Mouse (Mus musculus): ENCODE measurements around the gene Taf6l. TPM values are rescaled to one million over a fixed set of nuclear protein-coding genes. Genes with fewer than 3 reads are reported as not detected.

Gene Taf6l
- polyA plus RNA-seq, 1 experiment: 33.7 TPM

DNA sequence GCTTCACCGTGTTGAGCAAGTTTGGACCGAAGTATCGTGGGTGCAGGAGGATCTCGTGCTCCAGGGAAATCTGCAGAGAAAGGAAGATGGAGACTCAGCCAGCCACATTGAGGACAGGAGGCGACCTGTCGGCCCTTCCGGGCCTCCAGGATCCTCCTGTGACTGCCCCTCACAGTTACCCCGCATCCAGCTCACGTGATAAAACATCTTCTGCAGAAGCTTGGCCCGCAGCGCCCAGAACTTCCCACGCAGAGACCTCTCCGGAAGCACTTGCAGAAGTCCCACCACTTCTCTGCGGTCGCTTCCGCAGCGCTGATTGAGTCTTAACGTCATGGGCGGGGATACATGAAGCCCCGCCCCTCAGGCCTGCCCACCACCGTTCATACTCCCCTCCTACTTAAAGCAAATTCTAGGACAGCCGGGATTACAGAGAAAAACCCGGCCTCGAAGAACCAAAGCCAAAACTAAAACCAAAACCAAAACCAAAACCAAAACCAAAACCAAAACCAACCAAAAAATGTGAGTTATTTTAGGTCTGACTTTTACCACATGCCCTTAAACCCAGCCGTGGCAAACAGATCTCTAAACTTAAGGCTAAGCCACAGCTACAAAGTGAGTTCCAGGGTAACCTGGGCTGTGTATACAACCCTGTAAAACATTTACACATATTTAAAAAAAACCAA, 12.2 kb upstream of the Taf6l start, which contains the start of gene Polr2g:
Gene Polr2g, minus strand, starts transcription at position 314 of the 683 bp plus-strand sequence.
- H3K27me3 ChIP-seq (replicated peaks): no peaks in the 10 kb centered on the region
- H3K9me3 ChIP-seq: peaks cover 2% of the 10 kb centered on the region
- H3K4me3 ChIP-seq (replicated peaks): peak within 1 kb of the TSS; percentile 99
- TF ChIP-seq FLI1 (IDR thresholded peaks at IDR 0.05; ENCODE audit: low read length): peak; percentile 37; the same call in 1 of the 2 replicates
- no peak for TF ChIP-seq GATA1 (IDR thresholded peaks at IDR 0.05; ENCODE audit: borderline replicate concordance, low read length)
- H3K4me1 ChIP-seq: peaks cover 44% of the 10 kb centered on the region
- peaks cover 28% of the 10 kb centered on the region for H3K36me3 ChIP-seq (replicated peaks; ENCODE audit: low read length)

DNA sequence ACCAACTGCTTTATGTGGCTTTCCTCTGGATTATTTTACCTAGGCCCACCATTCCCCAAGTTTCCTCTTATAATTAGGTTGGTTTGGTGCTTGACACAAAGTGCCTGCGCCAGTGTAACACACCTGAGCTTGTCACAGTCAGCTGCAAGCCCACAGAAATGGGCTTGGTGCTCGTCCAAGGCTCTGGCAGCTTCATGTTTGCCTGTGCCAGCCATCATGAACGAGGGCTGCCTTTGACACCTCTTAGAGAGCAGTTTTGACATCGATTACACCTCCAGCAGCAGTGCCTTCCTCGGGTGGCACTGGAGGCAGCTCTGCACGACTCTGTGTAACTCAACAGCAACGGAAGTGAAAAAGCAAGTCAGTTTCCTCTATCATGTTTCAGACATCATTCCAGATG, 4.0 kb upstream of the Taf6l start:
- H3K36me3 ChIP-seq (replicated peaks; ENCODE audit: low read length): peaks cover 42% of the 10 kb centered on the region
- no peak overlapping the region for H3K4me3 ChIP-seq (replicated peaks)
- H3K9me3 ChIP-seq: peaks cover 6% of the 10 kb centered on the region
- H3K27me3 ChIP-seq (replicated peaks): no peaks in the 10 kb centered on the region
- no peak for TF ChIP-seq GATA1 (IDR thresholded peaks at IDR 0.05; ENCODE audit: borderline replicate concordance, low read length)
- no peak for TF ChIP-seq FLI1 (IDR thresholded peaks at IDR 0.05; ENCODE audit: low read length)
- peaks cover 27% of the 10 kb centered on the region for H3K4me1 ChIP-seq

DNA sequence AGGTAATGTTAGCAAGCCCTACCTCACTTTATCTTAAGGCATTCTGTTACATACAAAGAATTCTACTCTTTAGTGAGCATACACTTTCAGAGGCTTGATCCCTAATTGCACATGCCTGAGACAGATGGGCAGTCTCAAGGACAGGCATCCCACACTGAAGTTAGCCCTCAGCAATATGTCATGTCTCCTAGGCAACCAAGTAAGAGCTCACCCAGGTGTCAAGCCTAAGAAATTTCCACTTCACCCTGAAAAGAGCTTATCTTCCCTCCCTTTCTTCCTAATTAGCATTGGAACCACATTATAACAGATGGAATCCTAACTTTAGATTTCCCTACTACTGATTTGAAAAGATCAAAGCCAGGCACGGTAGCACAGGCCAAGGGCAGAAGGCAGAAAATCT, 3.0 kb upstream of the Taf6l start:
- no peak for TF ChIP-seq GATA1 (IDR thresholded peaks at IDR 0.05; ENCODE audit: borderline replicate concordance, low read length)
- TF ChIP-seq FLI1 (IDR thresholded peaks at IDR 0.05; ENCODE audit: low read length): no peak
- H3K27me3 ChIP-seq (replicated peaks): no peaks in the 10 kb centered on the region
- H3K4me1 ChIP-seq: peaks cover 33% of the 10 kb centered on the region
- no peak overlapping the region for H3K4me3 ChIP-seq (replicated peaks)
- H3K9me3 ChIP-seq: peaks cover 6% of the 10 kb centered on the region
- H3K36me3 ChIP-seq (replicated peaks; ENCODE audit: low read length): peaks cover 36% of the 10 kb centered on the region

DNA sequence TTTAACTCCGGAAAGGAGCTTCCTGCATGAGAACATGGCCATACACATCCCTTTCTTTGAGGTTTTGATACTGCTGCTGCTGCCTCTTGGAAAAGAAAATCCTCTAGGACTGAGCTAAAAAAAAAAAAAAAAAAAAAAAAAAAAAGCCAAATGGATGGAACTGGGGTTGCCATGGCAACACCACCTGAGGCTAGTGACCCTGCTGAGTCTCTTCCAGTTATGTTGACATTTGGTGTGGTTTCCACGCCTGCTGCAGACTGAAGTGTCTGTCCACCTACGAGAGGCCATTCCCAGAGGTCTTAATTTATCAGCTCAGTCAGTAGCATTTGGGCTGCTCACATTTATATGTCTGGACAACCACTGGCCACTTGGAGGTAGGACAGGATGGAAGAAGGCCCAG, 2.3 kb upstream of the Taf6l start:
- peaks cover 5% of the 10 kb centered on the region for H3K9me3 ChIP-seq
- H3K4me3 ChIP-seq (replicated peaks): no peak overlapping the region
- H3K36me3 ChIP-seq (replicated peaks; ENCODE audit: low read length): peaks cover 35% of the 10 kb centered on the region
- TF ChIP-seq FLI1 (IDR thresholded peaks at IDR 0.05; ENCODE audit: low read length) (no peak), GATA1 (IDR thresholded peaks at IDR 0.05; ENCODE audit: borderline replicate concordance, low read length) (no peak)
- peaks cover 36% of the 10 kb centered on the region for H3K4me1 ChIP-seq
- no peaks in the 10 kb centered on the region for H3K27me3 ChIP-seq (replicated peaks)

DNA sequence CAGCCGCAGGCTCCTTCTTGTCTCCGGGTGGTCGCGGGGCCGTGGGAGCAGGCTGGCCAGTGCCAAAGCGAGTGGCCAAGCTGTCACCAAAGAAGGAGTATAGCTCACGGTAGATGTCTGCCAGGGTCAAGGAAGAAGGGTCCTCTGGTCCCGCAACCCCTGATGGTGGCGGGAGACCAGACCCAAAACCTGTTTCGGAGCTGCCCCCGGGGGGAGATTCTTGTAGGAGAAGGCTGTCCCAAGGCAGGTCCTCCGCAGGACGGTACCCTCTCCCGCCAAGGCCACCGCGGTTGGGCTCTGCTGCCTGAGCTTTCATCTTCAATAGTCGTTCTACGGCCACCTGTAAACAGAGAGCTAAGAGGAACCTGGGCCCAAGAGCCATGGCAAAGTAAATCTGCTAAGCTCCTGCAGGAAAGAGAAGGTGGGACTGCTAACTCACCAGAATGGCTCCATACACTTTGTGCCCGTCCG, 11.2 kb downstream of the Taf6l start:
- H3K27me3 ChIP-seq (replicated peaks): no peaks in the 10 kb centered on the region
- peaks cover 55% of the 10 kb centered on the region for H3K4me1 ChIP-seq
- H3K36me3 ChIP-seq (replicated peaks; ENCODE audit: low read length): peaks cover 55% of the 10 kb centered on the region
- H3K9me3 ChIP-seq: no peaks in the 10 kb centered on the region
- H3K4me3 ChIP-seq (replicated peaks): peak overlapping the region; percentile 97
- TF ChIP-seq FLI1 (IDR thresholded peaks at IDR 0.05; ENCODE audit: low read length): no peak
- no peak for TF ChIP-seq GATA1 (IDR thresholded peaks at IDR 0.05; ENCODE audit: borderline replicate concordance, low read length)

DNA sequence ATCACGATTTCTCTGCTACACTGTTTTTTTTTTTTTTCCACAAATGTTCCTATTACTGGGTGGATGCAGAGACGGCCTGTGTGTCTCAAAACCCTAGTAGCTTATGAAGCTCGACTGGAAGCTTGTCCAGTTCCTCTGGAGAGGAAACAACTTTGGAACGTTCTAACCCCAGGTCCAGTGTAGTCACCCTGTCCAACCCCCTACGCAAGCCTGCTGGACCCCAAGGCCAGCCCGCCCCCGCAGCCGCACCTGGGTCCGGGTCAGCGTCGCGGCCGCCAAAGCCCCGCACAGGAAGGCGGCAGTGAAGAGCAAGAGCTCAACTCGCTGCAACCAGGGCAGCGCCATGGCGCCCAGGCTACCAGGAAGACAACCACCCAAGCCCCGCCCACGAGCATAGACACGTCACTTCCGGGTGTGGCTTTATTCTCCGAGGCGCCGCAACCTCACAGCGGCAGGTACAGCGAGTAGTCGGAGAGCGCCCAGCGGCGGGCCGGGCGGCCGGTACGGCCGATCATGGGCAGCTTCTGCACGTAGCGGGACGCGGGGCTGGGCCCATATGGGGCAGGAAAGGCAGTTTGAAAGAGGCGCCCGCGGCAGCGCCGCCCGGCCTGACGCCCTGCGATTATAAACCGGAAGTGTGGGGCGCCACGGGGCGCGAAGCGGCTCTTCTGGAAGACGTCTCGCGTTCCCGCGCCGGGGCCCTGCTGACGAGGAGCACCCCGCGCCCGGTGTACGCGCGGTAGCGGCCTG, 12.0 kb downstream of the Taf6l start, which contains the start of gene Tmem179b:
Gene Tmem179b, minus strand, starts transcription at position 382 of the 750 bp plus-strand sequence.
- Histone ChIP-seq H3K27me3 (replicated peaks) (no peaks in the 10 kb centered on the region), H3K4me3 (replicated peaks) (peak within 1 kb of the TSS; percentile 97), H3K4me1 (peaks cover 52% of the 10 kb centered on the region), H3K36me3 (replicated peaks; ENCODE audit: low read length) (peaks cover 57% of the 10 kb centered on the region), H3K9me3 (no peaks in the 10 kb centered on the region)
- no peak for TF ChIP-seq GATA1 (IDR thresholded peaks at IDR 0.05; ENCODE audit: borderline replicate concordance, low read length)
- TF ChIP-seq FLI1 (IDR thresholded peaks at IDR 0.05; ENCODE audit: low read length): peak; percentile 68; the same call in 1 of the 2 replicates

DNA sequence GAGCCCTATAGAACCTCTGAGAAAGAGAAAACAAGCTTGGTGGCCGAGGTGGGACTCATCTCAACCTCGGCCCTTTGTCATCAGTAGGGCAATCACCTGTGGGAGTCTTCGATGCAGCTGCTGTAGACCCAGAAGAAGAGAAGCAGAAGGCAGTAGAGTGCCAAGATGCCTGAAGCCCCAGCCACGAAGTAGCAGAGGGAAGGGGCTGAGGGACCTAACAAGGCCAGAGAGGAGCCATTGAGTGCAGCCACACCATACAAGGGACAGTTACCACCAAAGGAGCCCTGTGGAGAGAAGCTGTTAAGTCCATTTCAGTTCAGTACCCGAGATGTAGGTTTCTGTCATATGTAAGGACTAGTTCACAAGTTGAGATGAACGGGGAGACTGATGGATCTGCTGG, 12.8 kb downstream of the Taf6l start:
- Histone ChIP-seq H3K9me3 (no peaks in the 10 kb centered on the region), H3K36me3 (replicated peaks; ENCODE audit: low read length) (peaks cover 60% of the 10 kb centered on the region), H3K4me1 (peaks cover 52% of the 10 kb centered on the region), H3K27me3 (replicated peaks) (no peaks in the 10 kb centered on the region), H3K4me3 (replicated peaks) (peak overlapping the region; percentile 97)
- no peak for TF ChIP-seq FLI1 (IDR thresholded peaks at IDR 0.05; ENCODE audit: low read length)
- no peak for TF ChIP-seq GATA1 (IDR thresholded peaks at IDR 0.05; ENCODE audit: borderline replicate concordance, low read length)

DNA sequence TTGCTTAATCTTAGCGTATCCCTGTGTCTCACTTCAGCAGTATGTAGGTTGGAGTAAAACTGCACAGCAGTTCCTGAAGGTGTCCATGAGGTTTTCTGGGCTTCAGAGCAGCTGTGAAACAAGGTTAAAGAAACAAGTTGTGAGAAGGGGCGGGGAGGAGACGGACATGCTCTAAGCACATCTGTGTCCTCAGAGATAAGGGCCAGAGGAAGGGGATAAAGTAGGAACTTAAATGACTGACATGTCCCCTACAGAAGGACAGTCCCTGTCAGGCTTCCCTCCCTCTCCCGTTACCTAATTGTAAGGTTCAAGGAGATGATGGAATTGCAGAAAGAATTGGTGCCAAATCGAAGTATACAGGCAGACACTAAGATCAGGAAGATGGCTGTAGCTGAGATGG, 13.2 kb downstream of the Taf6l start:
- H3K4me1 ChIP-seq: peaks cover 52% of the 10 kb centered on the region
- H3K27me3 ChIP-seq (replicated peaks): no peaks in the 10 kb centered on the region
- H3K4me3 ChIP-seq (replicated peaks): peak overlapping the region; percentile 97
- no peaks in the 10 kb centered on the region for H3K9me3 ChIP-seq
- no peak for TF ChIP-seq FLI1 (IDR thresholded peaks at IDR 0.05; ENCODE audit: low read length)
- no peak for TF ChIP-seq GATA1 (IDR thresholded peaks at IDR 0.05; ENCODE audit: borderline replicate concordance, low read length)
- H3K36me3 ChIP-seq (replicated peaks; ENCODE audit: low read length): peaks cover 60% of the 10 kb centered on the region

DNA sequence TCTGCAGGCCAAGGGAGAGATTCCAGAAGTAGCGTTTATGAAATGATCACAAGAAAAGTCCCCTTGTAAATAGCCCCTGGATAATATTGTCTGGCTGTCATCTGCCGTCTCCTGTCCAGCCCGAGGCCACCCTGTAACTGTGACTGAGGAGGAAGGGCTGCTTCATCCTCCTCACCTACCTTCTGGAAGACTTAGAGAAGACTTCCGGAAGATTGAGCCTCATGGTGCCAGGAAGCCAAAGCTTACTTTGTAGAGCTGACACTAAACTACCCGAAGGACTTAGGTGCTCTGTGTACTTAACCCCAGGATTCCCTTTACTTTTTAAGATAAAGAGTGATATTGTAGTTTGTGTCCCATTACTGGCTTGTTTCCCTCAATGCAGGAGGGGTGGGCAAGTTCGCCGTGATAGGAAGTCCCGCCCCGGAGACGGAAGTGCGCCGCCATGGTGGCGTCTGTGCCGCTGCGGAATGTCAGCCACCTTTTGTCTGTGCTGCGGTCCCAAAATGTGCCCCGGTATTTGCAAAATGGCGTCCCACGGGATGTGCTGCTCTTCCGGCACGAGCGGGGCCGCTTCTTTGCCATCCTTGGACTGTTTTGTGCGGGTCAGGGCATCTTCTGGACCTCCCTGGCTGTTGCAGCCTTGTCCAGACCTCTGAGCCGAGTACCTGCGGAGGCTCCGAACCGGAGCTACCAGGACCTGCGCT, 15.5 kb downstream of the Taf6l start, which contains the start of gene Tmem223:
Gene Tmem223, plus strand, starts transcription at position 430 of the 704 bp plus-strand sequence.
- peaks cover 71% of the 10 kb centered on the region for H3K36me3 ChIP-seq (replicated peaks; ENCODE audit: low read length)
- no peaks in the 10 kb centered on the region for H3K27me3 ChIP-seq (replicated peaks)
- peaks cover 2% of the 10 kb centered on the region for H3K9me3 ChIP-seq
- peak within 1 kb of the TSS; percentile 93 for H3K4me3 ChIP-seq (replicated peaks)
- peaks cover 42% of the 10 kb centered on the region for H3K4me1 ChIP-seq
- TF ChIP-seq GATA1 (IDR thresholded peaks at IDR 0.05; ENCODE audit: borderline replicate concordance, low read length) (no peak), FLI1 (IDR thresholded peaks at IDR 0.05; ENCODE audit: low read length) (no peak)
